Mouse (Mus musculus) thymus, adult 2 months (tissue): ENCODE data around the gene 2610318N02Rik.

Experiments
- CTCF ChIP-seq: fragments of 200-500 bp; IDR thresholded peaks from 2 replicates; pipeline ENCODE4 v1.5.1; 2012; ENCODE audit warnings: mild to moderate bottlenecking, control low read depth, low read length, moderate library complexity, borderline replicate concordance; ENCODE audit not compliant: control insufficient read depth, poor library complexity, insufficient read depth; ENCODE audit errors: extremely low read depth
- POLR2A ChIP-seq: fragments of 200-500 bp; IDR thresholded peaks from 2 replicates; pipeline ENCODE4 v1.6.1; 2012; ENCODE audit warnings: mild to moderate bottlenecking, low read length, control low read depth, moderate library complexity; ENCODE audit not compliant: control insufficient read depth, poor library complexity, insufficient read depth; ENCODE audit errors: extremely low read depth

DNA sequence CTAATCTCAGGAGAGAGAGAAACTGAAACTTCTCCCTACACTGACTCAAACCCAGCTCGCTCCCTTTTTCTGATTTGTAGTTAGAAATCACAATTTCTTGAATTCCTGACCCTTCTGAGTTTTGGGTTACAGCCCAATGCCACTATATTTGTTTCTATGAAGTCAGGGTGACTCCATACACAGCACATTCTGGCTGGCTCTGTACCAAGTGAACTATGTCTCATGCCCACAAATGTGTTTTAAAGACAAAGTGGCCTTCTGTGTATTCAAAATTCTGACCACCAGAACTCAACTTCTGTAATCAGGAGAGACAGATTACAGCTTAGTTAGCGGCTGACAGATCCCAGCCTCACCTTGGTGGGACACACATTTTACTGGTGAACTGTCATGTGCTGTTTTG lies 29.4 kb upstream of the 2610318N02Rik start:
- TF ChIP-seq POLR2A, result no peak
- TF ChIP-seq CTCF, result no peak
